Mouse (Mus musculus) ES-Bruce4 (cell line): ENCODE data around the gene Rhbdf2.

ENCODE experiments used
- CTCF ChIP-seq: IDR thresholded peaks from one replicate; pipeline ENCODE4 v1.8.1; 2011; ENCODE audit warnings: low read depth, low read length
- EP300 ChIP-seq: IDR thresholded peaks from 2 replicates; pipeline ENCODE4 v1.6.1; 2011; ENCODE audit warnings: low read depth, low read length; ENCODE audit not compliant: insufficient read depth
- POLR2A ChIP-seq: IDR thresholded peaks from one replicate; pipeline ENCODE4 v1.8.1; 2011; ENCODE audit warnings: low read length; ENCODE audit not compliant: insufficient read depth

- no peak for TF ChIP-seq CTCF
- no peak for TF ChIP-seq POLR2A
- no peak for TF ChIP-seq EP300
Measured at GRCm38 (mm10) chr11:116653709-116654221, 26.9 kb upstream of the Rhbdf2 start.
